Mouse (Mus musculus): ENCODE measurements around the gene Sim1.

GRCm38 (mm10) chr10:50915607-50916006 is 21.1 kb downstream of the Sim1 start:
- no peak for TF ChIP-seq CTCF (IDR thresholded peaks at IDR 0.05; ENCODE audit: control insufficient read depth, insufficient read depth, low read length)
- TF ChIP-seq POLR2A (IDR thresholded peaks at IDR 0.05; ENCODE audit: borderline replicate concordance, control insufficient read depth, low read depth, low read length), result no peak

Data from bone marrow, adult 2 months (tissue).